Mouse (Mus musculus): Measurements from ENCODE around the gene Cand2. TPM values are rescaled to one million over a fixed set of nuclear protein-coding genes. Genes with fewer than 3 reads are reported as not detected.

Cand2 gene
- total RNA-seq, 2 experiments from 2014 or later = 73.0 to 87.4 TPM

GRCm38 (mm10) chr6:115772201-115772600 lies 2.1 kb upstream of the Cand2 start:
- no peak for DNase-seq
- intact Hi-C loops (cut with DNase I) = loop anchor here (5.0 kb wide), 1 partner anchor 165 kb away; no protein-coding TSS in a partner anchor

- no peak for DNase-seq
- intact Hi-C loops (cut with DNase I) = loop anchor here (5.0 kb wide), 1 partner anchor 165 kb away; no protein-coding TSS in a partner anchor
These were observed 1.7 kb upstream of the Cand2 start for GRCm38 (mm10) chr6:115772604-115773003.

GRCm38 (mm10) chr6:115773966-115774413 lies 348 bp upstream of the Cand2 start:
- peak; percentile 57 to 64 for DNase-seq
- intact Hi-C loops (cut with DNase I) = loop anchor here (5.0 kb wide), 1 partner anchor 167 kb away; no protein-coding TSS in a partner anchor

GRCm38 (mm10) chr6:115775838-115776237 lies 1.5 kb downstream of the Cand2 start:
- peak; percentile 69 to 77 for DNase-seq
- intact Hi-C loops (cut with DNase I) = loop anchor here (5.0 kb wide), 1 partner anchor 99 kb away; the partner anchor contains the start of gene Raf1

- intact Hi-C loops (cut with DNase I) = loop anchor here (5.0 kb wide), 1 partner anchor 99 kb away; the partner anchor contains the start of gene Raf1
- DNase-seq = peak; percentile 25 to 30
These were observed 2.0 kb downstream of the Cand2 start for GRCm38 (mm10) chr6:115776363-115776762.

- intact Hi-C loops (cut with DNase I) = no loop called here
- no peak for DNase-seq
These were observed 8.4 kb downstream of the Cand2 start for GRCm38 (mm10) chr6:115782781-115783180.

GRCm38 (mm10) chr6:115791016-115791415 lies 16.7 kb downstream of the Cand2 start:
- peak; percentile 55 to 58 for DNase-seq

GRCm38 (mm10) chr6:115791842-115792686 lies 17.7 kb downstream of the Cand2 start:
- DNase-seq = peak; percentile 55 to 56
- intact Hi-C loops (cut with DNase I) = no loop called here

More at GRCm38 (mm10) chr6:115791016-115791415, 16.7 kb downstream of the Cand2 start:
- intact Hi-C loops (cut with DNase I) = no loop called here

- intact Hi-C loops (cut with DNase I) = no loop called here
- DNase-seq = peak; percentile 56 to 57
These were observed 18.4 kb downstream of the Cand2 start for GRCm38 (mm10) chr6:115792691-115793215.

GRCm38 (mm10) chr6:115801811-115802210 lies 27.5 kb downstream of the Cand2 start:
- no peak for DNase-seq
- intact Hi-C loops (cut with DNase I) = loop anchor here (2.0 to 5.0 kb wide), 2 partner anchors 75 to 255 kb away; no protein-coding TSS in a partner anchor

- DNase-seq = peak; percentile 83 to 87
- intact Hi-C loops (cut with DNase I) = loop anchor here (2.0 to 5.0 kb wide), 2 partner anchors 77 to 256 kb away; no protein-coding TSS in a partner anchor
These were observed 29.4 kb downstream of the Cand2 start for GRCm38 (mm10) chr6:115803541-115804382.

GRCm38 (mm10) chr6:115804432-115805192 lies 30.3 kb downstream of the Cand2 start:
- DNase-seq = no peak
- intact Hi-C loops (cut with DNase I) = loop anchor here (5.0 kb wide), 1 partner anchor 257 kb away; no protein-coding TSS in a partner anchor

GRCm38 (mm10) chr6:115807464-115808195 lies 33.3 kb downstream of the Cand2 start:
- intact Hi-C loops (cut with DNase I) = no loop called here

GRCm38 (mm10) chr6:115808196-115808487 lies 33.8 kb downstream of the Cand2 start:
- intact Hi-C loops (cut with DNase I) = no loop called here
- DNase-seq = no peak

More at GRCm38 (mm10) chr6:115807464-115808195, 33.3 kb downstream of the Cand2 start:
- no peak for DNase-seq

GRCm38 (mm10) chr6:115808488-115809231 lies 34.3 kb downstream of the Cand2 start, which contains the start of gene Rpl32:
Rpl32 (minus strand) TSS chr6:115808747.
- DNase-seq = peak; percentile 92
- intact Hi-C loops (cut with DNase I) = no loop called here

- intact Hi-C loops (cut with DNase I) = no loop called here
- DNase-seq = no peak
These were observed 37.3 kb downstream of the Cand2 start for GRCm38 (mm10) chr6:115811606-115812005.

GRCm38 (mm10) chr6:115814104-115814503 lies 39.8 kb downstream of the Cand2 start:
- DNase-seq = peak; percentile 80 to 82
- intact Hi-C loops (cut with DNase I) = no loop called here

GRCm38 (mm10) chr6:115815041-115815440 lies 40.7 kb downstream of the Cand2 start:
- intact Hi-C loops (cut with DNase I) = no loop called here
- no peak for DNase-seq
